Mouse (Mus musculus) 3134 (cell line): Measurements from ENCODE around the gene Ppp1r14b.

Experiments
- DNase-seq: peaks from one replicate; pipeline ENCODE4 v3.0.0-alpha.2; 2011; ENCODE audit warnings: low spot score; ENCODE audit not compliant: insufficient read length; ENCODE audit errors: extremely low read depth

Ppp1r14b gene

DNA sequence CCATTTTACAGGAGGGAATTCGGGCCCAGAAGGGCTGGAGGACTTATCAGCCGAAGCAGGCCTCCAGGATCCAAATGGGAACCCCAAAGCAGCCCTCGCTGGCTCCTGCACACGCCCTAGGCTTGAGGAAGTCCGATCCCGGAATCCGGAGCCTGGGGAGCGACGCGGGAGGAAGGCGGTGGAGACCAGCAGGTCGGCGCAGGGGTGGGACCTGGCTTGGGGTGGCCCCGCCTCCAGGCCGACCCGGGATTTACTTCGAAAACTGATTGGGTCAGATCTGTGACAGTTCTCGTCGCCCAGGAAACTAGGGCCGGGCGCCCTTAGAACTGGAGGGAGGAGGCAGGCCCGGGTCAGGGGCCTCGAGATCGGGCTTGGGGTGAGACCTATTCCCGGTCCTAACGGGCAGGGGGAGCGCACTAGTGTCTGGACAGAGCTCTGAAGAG lies 32.5 kb upstream of the Ppp1r14b start, which contains the start of gene Gpr137:
Gene Gpr137 (minus strand): TSS at position 232 of the 443 bp plus-strand sequence.
- DNase-seq: peak; percentile 94

DNA sequence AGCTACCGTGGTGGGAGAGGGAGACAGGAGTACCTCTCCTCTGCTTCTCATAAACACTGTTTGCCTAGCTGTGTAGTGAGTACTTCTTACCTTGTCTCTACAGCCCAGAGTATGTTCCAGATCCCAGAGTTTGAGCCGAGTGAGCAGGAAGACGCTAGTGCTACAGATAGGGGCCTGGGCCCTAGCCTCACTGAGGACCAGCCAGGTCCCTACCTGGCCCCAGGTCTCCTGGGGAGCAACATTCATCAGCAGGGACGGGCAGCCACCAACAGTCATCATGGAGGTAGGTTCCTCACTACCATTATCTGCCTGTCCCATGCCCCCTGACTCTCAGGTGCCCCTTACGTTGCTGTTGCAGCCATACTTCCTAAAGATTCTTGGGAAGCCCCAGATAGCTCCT lies 32.0 kb upstream of the Ppp1r14b start:
- DNase-seq: no peak

DNA sequence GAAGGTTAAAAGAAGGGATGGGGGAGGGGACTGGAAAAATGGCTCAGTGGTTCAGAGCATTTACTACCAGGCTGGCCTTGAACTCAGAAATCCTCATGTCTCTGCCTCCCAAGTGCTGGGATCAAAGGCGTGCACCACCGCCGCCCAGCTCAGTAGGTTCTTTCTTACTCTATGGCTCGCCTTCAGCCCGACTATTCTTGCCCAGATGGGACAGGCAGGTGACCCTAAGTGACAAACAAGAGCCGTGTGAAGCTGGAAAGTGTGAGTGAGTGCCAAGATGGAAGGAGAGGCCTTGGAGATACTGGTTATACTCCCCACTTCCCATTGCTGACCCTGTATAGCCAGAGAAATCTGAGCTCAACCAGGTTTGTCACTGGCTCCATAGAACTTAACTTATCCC lies 31.1 kb upstream of the Ppp1r14b start:
- no peak for DNase-seq

DNA sequence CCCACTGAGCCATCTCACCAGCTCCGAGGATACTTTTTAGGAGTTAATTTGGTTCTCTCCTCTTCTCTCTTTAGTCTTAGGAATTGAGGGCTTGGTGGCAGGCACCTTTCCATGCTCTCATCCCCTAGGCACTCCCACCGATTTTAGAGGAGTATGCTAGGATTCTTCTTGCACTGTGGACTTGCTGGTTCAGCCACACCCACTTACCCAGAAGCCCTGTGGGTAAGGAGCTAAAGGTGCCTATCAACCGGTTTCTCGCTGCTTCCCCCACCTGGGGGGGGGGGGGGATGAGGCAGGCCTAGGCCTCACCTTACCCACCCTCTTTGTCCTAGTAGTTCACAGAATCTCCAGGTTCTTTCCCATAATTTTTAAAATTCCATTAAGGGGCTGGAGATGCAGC lies 27.0 kb upstream of the Ppp1r14b start:
- no peak for DNase-seq

GRCm38 (mm10) chr19:6948186-6948585 lies 26.6 kb upstream of the Ppp1r14b start:
- no peak for DNase-seq

GRCm38 (mm10) chr19:6949532-6949931 lies 25.2 kb upstream of the Ppp1r14b start:
- no peak for DNase-seq

DNA sequence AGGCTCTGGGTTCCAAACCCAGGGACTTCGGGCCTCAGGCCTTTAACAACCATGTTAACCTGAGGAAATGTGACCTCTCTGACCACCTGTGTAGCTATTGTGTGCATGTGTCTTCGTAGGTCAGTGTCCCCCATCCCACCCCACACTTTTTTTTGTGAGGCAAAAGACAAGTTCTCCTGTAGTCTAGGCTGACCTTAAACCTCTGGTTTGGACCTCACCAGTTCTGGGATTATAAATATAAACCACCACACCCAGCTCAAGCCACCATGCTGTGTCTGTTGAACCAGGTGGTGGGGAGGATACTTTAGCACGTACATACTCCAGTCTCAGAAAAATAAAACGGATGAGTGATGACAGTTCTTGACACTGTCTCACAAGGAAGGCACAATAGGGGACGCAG lies 24.8 kb upstream of the Ppp1r14b start:
- DNase-seq: no peak

DNA sequence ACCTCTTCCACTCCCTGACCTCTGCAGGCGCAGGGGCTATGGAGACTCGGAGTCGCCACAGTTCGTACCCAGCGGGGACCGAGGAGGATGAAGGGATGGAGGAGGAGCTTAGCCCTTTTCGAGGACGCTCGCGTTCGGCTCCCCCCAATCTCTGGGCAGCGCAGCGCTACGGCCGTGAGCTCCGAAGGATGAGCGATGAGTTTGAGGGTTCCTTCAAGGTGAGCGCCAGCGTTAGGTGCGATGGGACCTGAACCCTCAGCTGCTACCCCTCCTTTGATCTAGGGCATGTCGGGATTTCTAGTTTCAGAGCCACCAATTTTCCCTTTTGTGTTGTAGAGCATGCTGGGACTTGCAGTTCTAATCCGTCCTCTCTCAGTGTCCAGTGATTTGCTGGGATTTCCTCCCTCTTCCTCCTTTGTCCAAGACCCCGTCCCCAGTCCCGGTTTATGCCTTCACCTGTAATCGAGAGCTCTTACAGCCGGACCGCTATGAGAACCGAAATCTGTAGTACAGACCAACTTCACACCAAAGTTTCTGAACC lies 24.1 kb upstream of the Ppp1r14b start:
- peak; percentile 74 for DNase-seq

DNA sequence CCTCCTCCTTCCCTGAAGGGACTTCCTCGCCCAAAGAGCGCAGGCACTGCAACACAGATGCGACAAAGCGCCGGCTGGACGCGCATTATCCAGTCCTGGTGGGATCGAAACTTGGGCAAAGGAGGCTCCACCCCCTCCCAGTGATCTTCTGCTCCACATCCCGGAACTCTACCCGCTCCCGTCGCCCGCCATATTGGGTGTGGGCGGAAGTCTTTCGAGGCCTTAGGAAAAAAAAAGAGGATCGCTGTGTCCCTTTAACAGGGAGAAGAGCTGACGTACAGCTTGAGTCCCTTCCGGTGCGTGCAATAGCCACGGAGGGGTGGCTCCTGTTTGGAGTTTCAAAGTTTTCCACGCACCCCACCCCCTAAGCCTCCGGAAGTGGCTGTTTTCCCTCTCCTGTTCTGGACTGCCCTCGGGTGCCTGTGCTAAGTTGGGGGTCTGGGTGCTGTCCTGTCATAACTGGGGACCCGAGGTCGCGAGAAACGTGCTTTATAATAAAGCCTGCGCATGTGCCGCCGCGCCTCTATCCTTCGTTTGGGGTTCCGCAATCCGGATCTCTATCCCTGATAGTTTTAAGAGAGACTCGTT lies 23.3 kb upstream of the Ppp1r14b start:
- peak; percentile 88 for DNase-seq

- peak; percentile 82 for DNase-seq
Measured at GRCm38 (mm10) chr19:6951994-6952711, 22.6 kb upstream of the Ppp1r14b start.

GRCm38 (mm10) chr19:6952712-6953037 lies 22.1 kb upstream of the Ppp1r14b start:
- no peak for DNase-seq

DNA sequence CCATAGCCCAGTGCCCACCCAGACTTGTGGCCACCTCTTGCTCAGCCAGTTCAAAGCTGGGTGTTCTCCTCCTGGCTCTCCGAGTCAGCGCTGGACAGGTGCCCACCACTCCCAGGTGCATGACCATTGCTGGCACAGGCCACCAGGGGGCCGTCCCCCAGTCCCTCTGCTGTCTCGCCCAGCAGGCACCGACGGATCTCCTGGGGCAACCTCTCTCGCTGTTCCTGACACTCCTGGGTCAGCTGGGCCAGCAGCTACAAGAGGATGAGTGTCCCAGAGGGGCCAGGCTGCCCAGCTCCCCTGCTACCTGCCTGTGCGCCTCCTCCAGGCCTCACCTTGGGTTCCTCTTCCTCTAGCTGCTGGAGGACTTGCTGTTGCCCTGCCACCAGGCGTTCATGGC lies 20.7 kb upstream of the Ppp1r14b start:
- DNase-seq: peak; percentile 42

- DNase-seq: no peak
Measured at GRCm38 (mm10) chr19:6955424-6955823, 19.3 kb upstream of the Ppp1r14b start.

- DNase-seq: no peak
Measured at GRCm38 (mm10) chr19:6956461-6956860, 18.3 kb upstream of the Ppp1r14b start.

GRCm38 (mm10) chr19:6968491-6969271 lies 6.1 kb upstream of the Ppp1r14b start:
- DNase-seq: peak; percentile 43

GRCm38 (mm10) chr19:6969291-6969664 lies 5.5 kb upstream of the Ppp1r14b start:
- no peak for DNase-seq

DNA sequence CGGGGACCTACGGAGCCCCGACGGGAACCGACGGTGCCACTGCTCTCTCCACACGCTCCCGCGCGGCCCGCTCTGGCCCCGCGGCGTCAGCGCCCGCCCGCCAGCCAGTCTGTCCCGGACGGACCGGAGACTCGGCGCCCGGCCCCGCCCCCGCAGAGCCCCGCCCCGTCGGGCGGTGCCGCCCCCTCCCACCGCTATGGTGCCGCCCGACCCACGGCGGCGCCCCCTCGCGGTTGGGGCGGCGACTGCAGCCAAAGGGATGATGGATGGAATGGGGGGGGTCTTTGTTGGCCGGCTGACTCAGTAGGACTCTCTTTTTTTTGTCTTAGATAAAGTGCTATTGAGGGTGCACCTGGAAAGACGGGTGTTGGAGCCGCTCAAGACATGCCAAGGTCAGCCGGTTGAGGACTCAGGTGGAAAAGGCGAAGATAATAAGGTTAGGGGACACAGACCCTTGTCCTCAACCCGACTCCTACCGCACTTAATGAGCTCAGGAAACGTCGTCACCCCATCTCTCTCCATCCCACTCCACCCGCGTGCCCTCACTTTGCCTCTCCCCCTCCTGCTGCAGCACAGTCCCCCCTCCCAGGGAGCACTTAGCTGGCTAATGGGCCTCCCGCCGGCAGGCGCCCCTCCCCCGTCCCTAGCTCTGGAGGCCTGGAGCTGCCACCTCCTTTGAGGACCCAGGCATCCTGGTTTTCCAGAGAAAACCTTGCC lies 4.9 kb upstream of the Ppp1r14b start:
- peak; percentile 77 for DNase-seq

GRCm38 (mm10) chr19:6970460-6971085 lies 4.2 kb upstream of the Ppp1r14b start:
- DNase-seq: no peak

DNA sequence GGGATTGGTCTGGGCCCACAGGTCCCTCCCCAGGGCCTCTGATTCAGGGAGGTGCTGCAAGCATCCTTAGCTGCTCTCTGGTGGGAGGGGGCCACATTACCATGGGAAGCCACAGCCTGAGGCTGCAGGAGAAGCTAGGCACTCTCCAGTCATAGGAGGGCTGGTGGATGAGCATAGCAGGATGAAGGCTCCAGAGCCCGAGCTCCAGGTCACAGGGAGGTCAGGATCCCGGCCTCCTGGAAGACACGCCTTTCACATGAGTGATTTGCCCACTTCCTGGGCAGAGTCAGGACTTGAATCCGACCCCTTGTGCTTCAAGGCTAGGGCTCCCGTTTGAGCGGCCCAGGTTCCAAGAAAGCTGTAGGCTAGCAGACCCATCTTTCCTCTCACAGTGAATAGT lies 3.1 kb upstream of the Ppp1r14b start:
- DNase-seq: peak; percentile 43

GRCm38 (mm10) chr19:6972247-6972917 lies 2.4 kb upstream of the Ppp1r14b start:
- no peak for DNase-seq
